19 mouse cellular contexts compared by ENCODE assay signal in genomic region chr7:24983396-24983795, GRCm38 (mm10). TPM values are rescaled to one million over a fixed set of nuclear protein-coding genes. Genes with fewer than 3 reads are reported as not detected.
"Had no signal": no experiment of that assay in that cellular context is flagged by ENCODE, and none has a peak within 500 bp of the region (broad histone marks: within the 10 kb centered on the region; RNA-seq: fewer than 3 reads in every experiment).

No protein-coding gene starts in this region.

- H3K9me3 ChIP-seq: midbrain, embryonic 10.5 days; midbrain, embryonic 12.5 days; neural tube, embryonic 13.5 days; neural tube, embryonic 15.5 days had no signal

- H3K9ac ChIP-seq: lung, embryonic 14.5 days; midbrain, embryonic 12.5 days; neural tube, embryonic 13.5 days; neural tube, embryonic 15.5 days had no signal

- H3K4me3 ChIP-seq: midbrain, embryonic 10.5 days; midbrain, embryonic 12.5 days; myocyte; neural tube, embryonic 13.5 days; neural tube, embryonic 15.5 days had no signal

- H3K4me1 ChIP-seq: midbrain, embryonic 10.5 days; midbrain, embryonic 12.5 days; neural tube, embryonic 13.5 days; neural tube, embryonic 15.5 days had no signal

- H3K27ac ChIP-seq: midbrain, embryonic 10.5 days; midbrain, embryonic 12.5 days; neural tube, embryonic 13.5 days; neural tube, embryonic 15.5 days had no signal

- DNase-seq: lung, embryonic 14.5 days; lung, postnatal 10 days; lung, postnatal 4 days; midbrain, embryonic 14.5 days; retina, postnatal 1 day; right cerebral cortex, adult 18-20 months; right cerebral cortex, postnatal 25 days; right cerebral cortex, postnatal 4 days; spleen, adult 18-20 months; thymus, adult 18-20 months; thymus, postnatal 14 days; thymus, postnatal 36 days had no signal

RNA-seq across cellular contexts. Expression of gene Gm4881, which starts 39.1 kb away (rescaled TPM):
- total RNA-seq: megakaryocyte, adult 5-6 weeks; megakaryocyte-erythroid progenitor cell, adult 5-6 weeks had no signal
